Mouse (Mus musculus): ENCODE results near the gene Grm7. TPM values are rescaled to one million over a fixed set of nuclear protein-coding genes. Genes with fewer than 3 reads are reported as not detected.

The Grm7 gene
- polyA plus RNA-seq, 1 experiment from 2014 or later: 3.2 TPM

- Histone ChIP-seq H3K36me3 (ENCODE audit: control insufficient read depth, insufficient read depth, low read length) (no peaks in the 10 kb centered on the region), H3K4me1 (ENCODE audit: control insufficient read depth, insufficient read depth, low read length) (no peaks in the 10 kb centered on the region), H3K4me2 (ENCODE audit: low read depth, low read length) (no peak overlapping the region), H3K9ac (ENCODE audit: low read depth, low read length) (no peak overlapping the region), H3K4me3 (ENCODE audit: low read depth, low read length) (no peak overlapping the region), H3K27ac (replicated peaks; ENCODE audit: low read depth, low read length) (no peak overlapping the region), H3K9me3 (ENCODE audit: control insufficient read depth, low read length) (no peaks in the 10 kb centered on the region), H3K27me3 (replicated peaks; ENCODE audit: control insufficient read depth, insufficient read depth, low read length) (no peaks in the 10 kb centered on the region)
- ATAC-seq (ENCODE audit: low read depth) (no peak), DNase-seq (ENCODE audit: low spot score) (no peak)
These were observed 403.9 kb downstream of the Grm7 start for GRCm38 (mm10) chr6:111049247-111049646.

GRCm38 (mm10) chr6:111054001-111054975 is 408.9 kb downstream of the Grm7 start:
- Histone ChIP-seq H3K9ac (ENCODE audit: low read depth, low read length) (no peak overlapping the region), H3K9me3 (ENCODE audit: control insufficient read depth, low read length) (no peaks in the 10 kb centered on the region), H3K36me3 (ENCODE audit: control insufficient read depth, insufficient read depth, low read length) (no peaks in the 10 kb centered on the region), H3K4me1 (ENCODE audit: control insufficient read depth, insufficient read depth, low read length) (no peaks in the 10 kb centered on the region), H3K27ac (replicated peaks; ENCODE audit: low read depth, low read length) (no peak overlapping the region), H3K4me3 (ENCODE audit: low read depth, low read length) (no peak overlapping the region), H3K27me3 (replicated peaks; ENCODE audit: control insufficient read depth, insufficient read depth, low read length) (no peaks in the 10 kb centered on the region), H3K4me2 (ENCODE audit: low read depth, low read length) (no peak overlapping the region)
- 65% methylated on average over 7 of the region's 7 CpGs for WGBS
- no peak for ATAC-seq (ENCODE audit: low read depth)
- peak; percentile 5 for DNase-seq (ENCODE audit: low spot score)

- Histone ChIP-seq H3K27me3 (replicated peaks; ENCODE audit: control insufficient read depth, insufficient read depth, low read length) (no peaks in the 10 kb centered on the region), H3K27ac (replicated peaks; ENCODE audit: low read depth, low read length) (no peak overlapping the region), H3K9ac (ENCODE audit: low read depth, low read length) (no peak overlapping the region), H3K4me3 (ENCODE audit: low read depth, low read length) (no peak overlapping the region), H3K4me2 (ENCODE audit: low read depth, low read length) (no peak overlapping the region), H3K36me3 (ENCODE audit: control insufficient read depth, insufficient read depth, low read length) (no peaks in the 10 kb centered on the region), H3K4me1 (ENCODE audit: control insufficient read depth, insufficient read depth, low read length) (no peaks in the 10 kb centered on the region), H3K9me3 (ENCODE audit: control insufficient read depth, low read length) (no peaks in the 10 kb centered on the region)
- WGBS: 90% methylated on average over 3 of the region's 3 CpGs
- ATAC-seq (ENCODE audit: low read depth) (no peak), DNase-seq (ENCODE audit: low spot score) (no peak)
These were observed 412.4 kb downstream of the Grm7 start for GRCm38 (mm10) chr6:111057798-111058197.

- Histone ChIP-seq H3K9me3 (ENCODE audit: control insufficient read depth, low read length) (no peaks in the 10 kb centered on the region), H3K27me3 (replicated peaks; ENCODE audit: control insufficient read depth, insufficient read depth, low read length) (no peaks in the 10 kb centered on the region), H3K4me2 (ENCODE audit: low read depth, low read length) (no peak overlapping the region), H3K9ac (ENCODE audit: low read depth, low read length) (no peak overlapping the region), H3K4me3 (ENCODE audit: low read depth, low read length) (no peak overlapping the region), H3K27ac (replicated peaks; ENCODE audit: low read depth, low read length) (no peak overlapping the region), H3K36me3 (ENCODE audit: control insufficient read depth, insufficient read depth, low read length) (no peaks in the 10 kb centered on the region), H3K4me1 (ENCODE audit: control insufficient read depth, insufficient read depth, low read length) (no peaks in the 10 kb centered on the region)
- ATAC-seq (ENCODE audit: low read depth) (no peak), DNase-seq (ENCODE audit: low spot score) (no peak)
- 84% methylated on average over 4 of the region's 4 CpGs for WGBS
These were observed 414.6 kb downstream of the Grm7 start for GRCm38 (mm10) chr6:111060004-111060403.

- DNase-seq (ENCODE audit: low spot score) (no peak), ATAC-seq (ENCODE audit: low read depth) (no peak)
- Histone ChIP-seq H3K4me1 (ENCODE audit: control insufficient read depth, insufficient read depth, low read length) (no peaks in the 10 kb centered on the region), H3K9ac (ENCODE audit: low read depth, low read length) (no peak overlapping the region), H3K4me3 (ENCODE audit: low read depth, low read length) (no peak overlapping the region), H3K36me3 (ENCODE audit: control insufficient read depth, insufficient read depth, low read length) (no peaks in the 10 kb centered on the region), H3K27me3 (replicated peaks; ENCODE audit: control insufficient read depth, insufficient read depth, low read length) (no peaks in the 10 kb centered on the region), H3K9me3 (ENCODE audit: control insufficient read depth, low read length) (no peaks in the 10 kb centered on the region), H3K4me2 (ENCODE audit: low read depth, low read length) (no peak overlapping the region), H3K27ac (replicated peaks; ENCODE audit: low read depth, low read length) (no peak overlapping the region)
- WGBS: 77% methylated on average over 3 of the region's 3 CpGs
These were observed 439.2 kb downstream of the Grm7 start for GRCm38 (mm10) chr6:111084569-111084968.

- no peak for DNase-seq (ENCODE audit: low spot score)
- no peak overlapping the region for H3K27ac ChIP-seq (replicated peaks; ENCODE audit: low read depth, low read length)
- no peak overlapping the region for H3K4me3 ChIP-seq (ENCODE audit: low read depth, low read length)
These were observed 449.4 kb downstream of the Grm7 start for GRCm38 (mm10) chr6:111094818-111095217.

GRCm38 (mm10) chr6:111105485-111105884 is 460.1 kb downstream of the Grm7 start:
- Histone ChIP-seq H3K36me3 (ENCODE audit: control insufficient read depth, insufficient read depth, low read length) (no peaks in the 10 kb centered on the region), H3K27ac (replicated peaks; ENCODE audit: low read depth, low read length) (no peak overlapping the region), H3K9ac (ENCODE audit: low read depth, low read length) (no peak overlapping the region), H3K4me1 (ENCODE audit: control insufficient read depth, insufficient read depth, low read length) (no peaks in the 10 kb centered on the region), H3K27me3 (replicated peaks; ENCODE audit: control insufficient read depth, insufficient read depth, low read length) (no peaks in the 10 kb centered on the region), H3K9me3 (ENCODE audit: control insufficient read depth, low read length) (no peaks in the 10 kb centered on the region), H3K4me2 (ENCODE audit: low read depth, low read length) (no peak overlapping the region), H3K4me3 (ENCODE audit: low read depth, low read length) (no peak overlapping the region)
- ATAC-seq (ENCODE audit: low read depth) (no peak), DNase-seq (ENCODE audit: low spot score) (no peak)
- WGBS: 96% methylated on average over 1 of the region's 1 CpGs

More at GRCm38 (mm10) chr6:111094818-111095217, 449.4 kb downstream of the Grm7 start:
- no peaks in the 10 kb centered on the region for H3K36me3 ChIP-seq (ENCODE audit: control insufficient read depth, insufficient read depth, low read length)
- no peaks in the 10 kb centered on the region for H3K9me3 ChIP-seq (ENCODE audit: control insufficient read depth, low read length)
- 67% methylated on average over 1 of the region's 1 CpGs for WGBS
- no peaks in the 10 kb centered on the region for H3K4me1 ChIP-seq (ENCODE audit: control insufficient read depth, insufficient read depth, low read length)
- no peak overlapping the region for H3K4me2 ChIP-seq (ENCODE audit: low read depth, low read length)
- H3K9ac ChIP-seq (ENCODE audit: low read depth, low read length): no peak overlapping the region
- no peaks in the 10 kb centered on the region for H3K27me3 ChIP-seq (replicated peaks; ENCODE audit: control insufficient read depth, insufficient read depth, low read length)
- no peak for ATAC-seq (ENCODE audit: low read depth)

GRCm38 (mm10) chr6:111161037-111161436 is 515.7 kb downstream of the Grm7 start:
- no peak overlapping the region for H3K4me2 ChIP-seq (ENCODE audit: low read depth, low read length)
- H3K4me1 ChIP-seq (ENCODE audit: control insufficient read depth, insufficient read depth, low read length): no peaks in the 10 kb centered on the region
- no peaks in the 10 kb centered on the region for H3K27me3 ChIP-seq (replicated peaks; ENCODE audit: control insufficient read depth, insufficient read depth, low read length)
- H3K36me3 ChIP-seq (ENCODE audit: control insufficient read depth, insufficient read depth, low read length): no peaks in the 10 kb centered on the region
- no peak for DNase-seq (ENCODE audit: low spot score)
- no peak overlapping the region for H3K9ac ChIP-seq (ENCODE audit: low read depth, low read length)
- H3K27ac ChIP-seq (replicated peaks; ENCODE audit: low read depth, low read length): no peak overlapping the region
- WGBS: 84% methylated on average over 1 of the region's 1 CpGs
- no peak overlapping the region for H3K4me3 ChIP-seq (ENCODE audit: low read depth, low read length)
- ATAC-seq (ENCODE audit: low read depth): no peak
- no peaks in the 10 kb centered on the region for H3K9me3 ChIP-seq (ENCODE audit: control insufficient read depth, low read length)

GRCm38 (mm10) chr6:111195333-111195732 is 550.0 kb downstream of the Grm7 start:
- Histone ChIP-seq H3K4me2 (ENCODE audit: low read depth, low read length) (no peak overlapping the region), H3K27me3 (replicated peaks; ENCODE audit: control insufficient read depth, insufficient read depth, low read length) (no peaks in the 10 kb centered on the region), H3K27ac (replicated peaks; ENCODE audit: low read depth, low read length) (no peak overlapping the region), H3K9me3 (ENCODE audit: control insufficient read depth, low read length) (no peaks in the 10 kb centered on the region), H3K9ac (ENCODE audit: low read depth, low read length) (no peak overlapping the region), H3K36me3 (ENCODE audit: control insufficient read depth, insufficient read depth, low read length) (no peaks in the 10 kb centered on the region), H3K4me1 (ENCODE audit: control insufficient read depth, insufficient read depth, low read length) (no peaks in the 10 kb centered on the region), H3K4me3 (ENCODE audit: low read depth, low read length) (no peak overlapping the region)
- no peak for DNase-seq (ENCODE audit: low spot score)
- 87% methylated on average over 3 of the region's 3 CpGs for WGBS
- ATAC-seq (ENCODE audit: low read depth): no peak
